Mouse (Mus musculus) forebrain, embryonic 15.5 days (tissue): ENCODE results near the gene Iqgap2. TPM values are rescaled to one million over a fixed set of nuclear protein-coding genes. Genes with fewer than 3 reads are reported as not detected.
A peak's percentile ranks its signal among the peaks of the same experiment; 100 is the strongest.

ENCODE experiments used
- ATAC-seq: fragments of 200-750 bp; cut with Nextera tagmentation; replicated peaks from 2 replicates; pipeline ENCODE4 v1.8.0; 2017; ENCODE audit warnings: mild to moderate bottlenecking, moderate TSS enrichment, moderate library complexity
- H3K27ac ChIP-seq: fragments of 300-500 bp; sonication (generic); replicated peaks from 2 replicates; pipeline ENCODE4 v1.5.1; 2015; ENCODE audit warnings: mild to moderate bottlenecking, inconsistent platforms
- H3K27me3 ChIP-seq: fragments of 300-500 bp; sonication (generic); 2 replicates; pipeline ENCODE4 v1.6.1; 2015; ENCODE audit warnings: inconsistent platforms
- H3K36me3 ChIP-seq: fragments of 300-500 bp; sonication (generic); 2 replicates; pipeline ENCODE4 v1.6.1; 2015; ENCODE audit warnings: mild to moderate bottlenecking, inconsistent platforms
- H3K4me1 ChIP-seq: fragments of 300-500 bp; sonication (generic); 2 replicates; pipeline ENCODE4 v1.6.1; 2015; ENCODE audit warnings: inconsistent platforms
- H3K4me2 ChIP-seq: fragments of 300-500 bp; sonication (generic); replicated peaks from 2 replicates; pipeline ENCODE4 v1.6.1; 2015; ENCODE audit warnings: mild to moderate bottlenecking, inconsistent platforms
- H3K4me3 ChIP-seq: fragments of 300-500 bp; sonication (generic); 2 replicates; pipeline ENCODE4 v1.5.1; 2015; ENCODE audit warnings: mild to moderate bottlenecking, inconsistent platforms
- H3K9ac ChIP-seq: fragments of 300-500 bp; sonication (generic); replicated peaks from 2 replicates; pipeline ENCODE4 v1.6.1; 2015; ENCODE audit warnings: mild to moderate bottlenecking, inconsistent platforms
- H3K9me3 ChIP-seq: fragments of 300-500 bp; sonication (generic); 2 replicates; pipeline ENCODE4 v1.6.1; 2016; ENCODE audit warnings: inconsistent platforms
- WGBS: fragments of 180-500 bp; shearing (Covaris S2); methylation state at CpG from one replicate; pipeline ENCODE4 v1.1.7; 2015; ENCODE audit warnings: mixed read lengths; 5-methylcytosine and 5-hydroxymethylcytosine counted together
- polyA plus RNA-seq: library from polyadenylated mRNA; unstranded; fragments of >200 nt; fragmentation: Nextera tagmentation; extraction: Ambion mirVana; gene quantifications from 2 replicates; pipeline ENCODE4 v1.2.1, GENCODE M21; 2015

The Iqgap2 gene
- polyA plus RNA-seq, 1 experiment from 2014 or later: 5.2 TPM

DNA sequence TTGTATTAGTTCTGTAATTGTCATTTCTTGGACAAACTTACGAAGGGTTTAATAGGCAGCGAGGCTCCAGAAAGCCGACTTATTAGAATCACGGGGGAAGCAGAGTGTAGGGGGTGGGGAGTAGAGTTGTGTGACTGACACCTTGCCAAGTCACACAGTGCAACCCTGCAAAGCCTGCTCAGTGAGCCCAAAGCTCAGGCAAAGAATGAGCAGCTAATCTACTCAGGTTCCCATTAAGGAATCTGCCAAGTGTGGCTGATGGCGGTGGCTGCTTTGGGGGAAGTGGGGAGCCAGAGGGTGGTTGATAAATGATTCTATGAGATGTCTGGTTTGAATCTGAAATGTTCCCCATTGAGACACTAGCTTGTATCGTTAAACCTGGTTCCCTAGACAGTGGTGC is 11.1 kb downstream of the Iqgap2 start:
- H3K4me2 ChIP-seq: no peak overlapping the region
- no peak overlapping the region for H3K4me3 ChIP-seq
- no peak overlapping the region for H3K27ac ChIP-seq
- no peaks in the 10 kb centered on the region for H3K27me3 ChIP-seq
- ATAC-seq: peak; percentile 72; the same call in 1 of the 2 replicates
- no peaks in the 10 kb centered on the region for H3K36me3 ChIP-seq
- 21% methylated on average over 6 of the region's 6 CpGs for WGBS
- H3K9me3 ChIP-seq: no peaks in the 10 kb centered on the region
- H3K9ac ChIP-seq: no peak overlapping the region
- peaks cover 4% of the 10 kb centered on the region; the same call in 1 of the 2 replicates for H3K4me1 ChIP-seq

GRCm38 (mm10) chr13:95871993-95872392 is 19.7 kb downstream of the Iqgap2 start:
- Histone ChIP-seq H3K36me3 (no peaks in the 10 kb centered on the region), H3K9me3 (no peaks in the 10 kb centered on the region), H3K27ac (no peak overlapping the region), H3K9ac (no peak overlapping the region), H3K4me1 (peaks cover 29% of the 10 kb centered on the region), H3K4me2 (no peak overlapping the region), H3K4me3 (no peak overlapping the region), H3K27me3 (no peaks in the 10 kb centered on the region)
- no peak for ATAC-seq
- WGBS: 50% methylated on average over 4 of the region's 4 CpGs

DNA sequence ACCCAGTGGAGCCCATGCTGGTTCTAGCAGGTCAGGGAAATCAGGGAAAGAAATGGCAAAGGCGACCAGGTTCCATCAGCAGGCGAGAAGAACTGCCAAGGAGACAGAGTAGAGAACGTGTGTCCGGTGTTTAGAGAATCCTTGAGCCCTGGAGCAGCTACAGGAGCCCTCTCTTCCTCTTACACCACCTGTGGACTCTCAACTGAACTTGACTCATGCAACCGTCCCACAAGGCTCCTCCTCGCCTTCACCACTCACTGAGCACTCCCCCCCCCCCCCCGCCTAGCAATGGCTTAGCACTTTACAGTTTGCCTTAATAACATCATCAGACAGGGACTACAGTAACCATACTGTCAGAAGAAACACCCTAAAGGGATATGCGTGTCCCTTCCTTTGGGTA is 21.1 kb downstream of the Iqgap2 start:
- Histone ChIP-seq H3K4me1 (peaks cover 29% of the 10 kb centered on the region), H3K4me2 (no peak overlapping the region), H3K36me3 (no peaks in the 10 kb centered on the region), H3K9me3 (no peaks in the 10 kb centered on the region), H3K4me3 (no peak overlapping the region), H3K27ac (no peak overlapping the region), H3K9ac (no peak overlapping the region), H3K27me3 (no peaks in the 10 kb centered on the region)
- 88% methylated on average over 8 of the region's 8 CpGs for WGBS
- ATAC-seq: no peak

DNA sequence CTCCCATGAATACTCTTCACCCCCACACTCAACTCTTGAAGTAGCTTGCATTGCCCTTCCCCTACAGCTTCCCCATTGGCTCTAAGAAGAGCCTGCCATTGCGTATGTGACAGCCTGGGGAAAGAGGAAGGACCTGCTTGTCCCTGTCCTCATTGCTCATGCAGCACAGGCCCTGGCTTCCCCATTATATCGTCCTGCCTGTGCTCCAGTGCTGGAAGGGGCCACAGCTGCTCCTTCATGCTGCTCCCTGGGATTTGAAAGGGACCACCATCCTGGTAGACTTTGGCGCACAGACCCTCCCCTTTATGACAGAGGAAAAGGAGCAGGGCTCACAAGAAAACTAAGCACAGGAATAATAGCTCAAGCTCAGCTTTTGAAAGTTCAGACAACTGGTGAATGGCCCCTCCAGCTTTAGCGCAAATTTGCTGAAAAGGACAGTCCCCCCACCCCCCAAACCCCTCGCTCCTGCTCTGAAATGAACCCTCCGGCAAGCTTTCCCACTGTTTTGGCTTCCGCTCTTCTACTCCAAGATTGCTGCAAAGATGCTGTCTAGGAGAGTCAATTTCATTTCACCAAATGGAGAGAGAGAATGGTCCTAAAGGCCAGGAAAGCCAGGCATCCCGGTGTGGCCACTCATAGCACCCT is 22.7 kb downstream of the Iqgap2 start:
- H3K27me3 ChIP-seq: no peaks in the 10 kb centered on the region
- H3K4me1 ChIP-seq: peaks cover 29% of the 10 kb centered on the region
- peak overlapping the region; percentile 71 for H3K27ac ChIP-seq
- no peak overlapping the region for H3K4me3 ChIP-seq
- H3K9me3 ChIP-seq: no peaks in the 10 kb centered on the region
- peak; percentile 85 for ATAC-seq
- WGBS: 9% methylated on average over 8 of the region's 8 CpGs
- no peaks in the 10 kb centered on the region for H3K36me3 ChIP-seq
- H3K4me2 ChIP-seq: peak overlapping the region; percentile 34
- H3K9ac ChIP-seq: no peak overlapping the region

DNA sequence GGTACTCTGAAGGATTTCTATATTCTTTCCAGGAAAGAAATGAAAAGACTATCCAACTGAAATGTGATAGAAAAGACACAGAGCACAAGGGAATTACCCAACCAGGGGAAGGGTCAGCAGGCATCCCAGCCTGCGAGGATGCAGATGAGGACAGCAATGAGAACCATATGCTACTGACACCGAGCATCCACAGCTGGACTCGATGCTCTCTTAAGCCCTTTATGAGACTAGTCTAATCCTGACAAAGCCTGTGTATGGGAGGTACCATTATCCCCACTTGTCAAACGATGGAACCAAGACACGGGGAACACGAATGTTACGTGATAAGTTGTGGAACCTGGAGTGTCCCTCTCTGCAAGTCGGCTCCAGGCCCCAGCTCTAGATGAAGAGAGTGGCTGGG is 29.5 kb downstream of the Iqgap2 start:
- ATAC-seq: no peak
- Histone ChIP-seq H3K4me1 (no peaks in the 10 kb centered on the region), H3K9me3 (no peaks in the 10 kb centered on the region), H3K27me3 (no peaks in the 10 kb centered on the region), H3K4me3 (no peak overlapping the region), H3K4me2 (no peak overlapping the region), H3K36me3 (no peaks in the 10 kb centered on the region), H3K9ac (no peak overlapping the region), H3K27ac (no peak overlapping the region)
- 81% methylated on average over 8 of the region's 8 CpGs for WGBS

DNA sequence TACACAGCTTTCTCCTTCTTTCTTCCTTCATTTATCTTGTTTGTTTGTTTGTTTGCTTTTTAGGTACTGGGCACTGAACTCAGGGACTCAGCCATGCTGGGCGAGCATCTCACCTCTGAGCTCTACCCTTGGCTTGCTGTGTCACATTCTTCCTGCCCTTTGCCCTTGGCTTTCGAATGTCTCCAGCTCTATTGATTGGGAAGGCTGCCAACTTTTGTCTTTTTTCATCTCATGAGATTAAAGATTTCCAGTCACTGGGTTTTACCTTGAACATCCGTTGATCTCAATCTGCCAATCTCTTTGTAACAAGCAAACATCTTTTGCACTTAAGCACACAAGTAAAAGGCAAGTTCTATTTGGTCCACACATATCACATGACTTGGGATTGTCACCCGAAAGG is 32.5 kb downstream of the Iqgap2 start:
- no peaks in the 10 kb centered on the region for H3K9me3 ChIP-seq
- H3K4me1 ChIP-seq: no peaks in the 10 kb centered on the region
- H3K4me3 ChIP-seq: no peak overlapping the region
- H3K27me3 ChIP-seq: no peaks in the 10 kb centered on the region
- no peak overlapping the region for H3K27ac ChIP-seq
- no peak for ATAC-seq
- H3K9ac ChIP-seq: no peak overlapping the region
- H3K36me3 ChIP-seq: no peaks in the 10 kb centered on the region
- H3K4me2 ChIP-seq: no peak overlapping the region
- WGBS: 68% methylated on average over 4 of the region's 4 CpGs

DNA sequence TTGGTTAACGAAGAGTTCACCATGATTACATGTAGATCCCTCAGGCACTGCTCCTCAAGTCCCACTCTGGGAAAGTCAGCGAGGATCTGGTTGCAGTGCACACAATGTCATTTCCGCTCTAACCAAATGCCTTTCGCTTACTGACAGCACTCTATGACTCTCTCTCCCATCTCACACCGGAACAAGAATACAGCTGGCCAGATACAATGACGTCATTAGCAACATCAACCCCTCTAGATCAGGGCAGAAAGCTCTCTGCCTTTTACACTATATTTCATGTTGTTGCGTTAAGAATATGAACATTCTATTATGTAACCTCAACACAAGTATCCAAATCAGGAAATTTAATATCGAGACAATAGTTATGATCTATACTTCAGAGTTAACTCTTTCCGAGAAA is 32.9 kb downstream of the Iqgap2 start:
- Histone ChIP-seq H3K36me3 (no peaks in the 10 kb centered on the region), H3K4me1 (no peaks in the 10 kb centered on the region), H3K9me3 (no peaks in the 10 kb centered on the region), H3K4me3 (no peak overlapping the region), H3K9ac (no peak overlapping the region), H3K27ac (no peak overlapping the region), H3K4me2 (no peak overlapping the region), H3K27me3 (no peaks in the 10 kb centered on the region)
- no peak for ATAC-seq
- WGBS: 90% methylated on average over 9 of the region's 9 CpGs

DNA sequence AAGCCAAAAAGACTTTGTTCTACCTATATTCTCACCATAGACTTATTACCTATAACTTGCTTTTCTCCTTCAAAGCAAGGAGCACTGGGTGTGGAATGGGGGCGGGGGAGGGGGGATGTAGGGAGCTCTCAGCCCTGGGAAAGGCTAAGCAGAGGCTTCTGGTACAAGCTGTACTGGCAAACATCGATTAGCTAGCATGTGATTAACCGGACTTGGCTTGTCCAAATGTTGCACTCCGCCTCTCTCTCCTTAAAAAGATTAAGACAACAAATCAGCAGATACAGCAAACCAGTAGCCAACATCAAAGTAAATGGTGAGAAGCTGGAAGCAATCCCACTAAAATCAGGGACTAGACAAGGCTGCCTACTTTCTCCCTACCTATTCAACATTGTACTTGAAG is 36.2 kb downstream of the Iqgap2 start:
- Histone ChIP-seq H3K9ac (no peak overlapping the region), H3K4me3 (no peak overlapping the region), H3K4me2 (no peak overlapping the region), H3K36me3 (no peaks in the 10 kb centered on the region), H3K4me1 (no peaks in the 10 kb centered on the region), H3K27me3 (no peaks in the 10 kb centered on the region), H3K9me3 (no peaks in the 10 kb centered on the region), H3K27ac (no peak overlapping the region)
- 82% methylated on average over 4 of the region's 4 CpGs for WGBS
- ATAC-seq: no peak

DNA sequence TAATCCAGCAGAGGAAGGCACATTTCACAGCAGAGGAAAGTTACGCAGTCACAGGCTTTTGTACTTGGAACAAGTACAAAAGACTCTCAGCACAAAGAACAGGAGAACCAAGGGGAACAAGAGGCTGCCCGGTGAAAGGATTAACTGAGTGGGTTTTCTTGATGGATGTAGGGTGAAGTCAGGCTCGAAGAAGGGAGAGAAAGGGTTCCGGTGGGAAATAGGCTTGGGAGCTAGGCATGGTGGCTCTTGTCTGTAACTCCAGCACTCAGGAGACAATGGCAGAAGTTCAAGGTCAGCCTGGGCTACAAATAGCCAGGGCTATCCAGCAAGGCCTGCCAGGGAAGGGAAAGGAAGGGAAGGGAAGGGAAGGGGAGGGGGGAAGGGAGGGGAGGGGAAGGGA is 40.1 kb downstream of the Iqgap2 start:
- no peak overlapping the region for H3K9ac ChIP-seq
- H3K36me3 ChIP-seq: no peaks in the 10 kb centered on the region
- no peaks in the 10 kb centered on the region for H3K27me3 ChIP-seq
- H3K4me1 ChIP-seq: peaks cover 8% of the 10 kb centered on the region
- WGBS: 7% methylated on average over 4 of the region's 4 CpGs
- H3K4me2 ChIP-seq: no peak overlapping the region
- no peak for ATAC-seq
- H3K27ac ChIP-seq: no peak overlapping the region
- H3K4me3 ChIP-seq: no peak overlapping the region
- H3K9me3 ChIP-seq: no peaks in the 10 kb centered on the region

- H3K9ac ChIP-seq: no peak overlapping the region
- no peaks in the 10 kb centered on the region for H3K27me3 ChIP-seq
- 53% methylated on average over 5 of the region's 5 CpGs for WGBS
- no peak overlapping the region for H3K27ac ChIP-seq
- no peak overlapping the region for H3K4me3 ChIP-seq
- H3K36me3 ChIP-seq: no peaks in the 10 kb centered on the region
- H3K9me3 ChIP-seq: no peaks in the 10 kb centered on the region
- no peak overlapping the region for H3K4me2 ChIP-seq
- no peak for ATAC-seq
- H3K4me1 ChIP-seq: peaks cover 8% of the 10 kb centered on the region
These were observed 41.3 kb downstream of the Iqgap2 start for GRCm38 (mm10) chr13:95850451-95850850.

GRCm38 (mm10) chr13:95849501-95850007 is 42.2 kb downstream of the Iqgap2 start:
- H3K9ac ChIP-seq: no peak overlapping the region
- H3K27ac ChIP-seq: peak overlapping the region; percentile 47
- H3K4me2 ChIP-seq: no peak overlapping the region
- WGBS: 32% methylated on average over 7 of the region's 7 CpGs
- H3K9me3 ChIP-seq: no peaks in the 10 kb centered on the region
- peaks cover 8% of the 10 kb centered on the region for H3K4me1 ChIP-seq
- no peak overlapping the region for H3K4me3 ChIP-seq
- no peaks in the 10 kb centered on the region for H3K36me3 ChIP-seq
- peak; percentile 79 for ATAC-seq
- H3K27me3 ChIP-seq: no peaks in the 10 kb centered on the region

DNA sequence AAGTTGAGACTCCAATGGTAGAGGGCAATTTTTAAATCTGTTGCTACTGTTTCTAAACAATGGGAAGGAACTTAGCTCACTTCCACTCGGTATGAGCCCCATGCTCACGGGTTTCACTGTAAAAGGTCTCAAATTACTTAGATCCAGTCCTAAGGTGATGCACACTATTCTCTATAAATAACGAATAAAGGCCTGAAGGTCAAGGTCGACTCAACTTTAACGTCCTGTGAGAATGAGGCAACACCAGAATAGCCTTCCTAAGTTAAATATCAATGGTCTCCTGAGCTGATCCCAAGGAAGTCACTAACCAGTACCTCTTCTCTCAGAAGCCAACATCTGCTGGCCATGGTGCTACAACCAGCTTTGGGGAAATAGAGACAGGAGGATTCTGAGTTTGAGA is 45.4 kb downstream of the Iqgap2 start:
- Histone ChIP-seq H3K4me1 (peaks cover 8% of the 10 kb centered on the region), H3K36me3 (no peaks in the 10 kb centered on the region), H3K9me3 (no peaks in the 10 kb centered on the region), H3K4me2 (no peak overlapping the region), H3K27ac (no peak overlapping the region), H3K9ac (no peak overlapping the region), H3K4me3 (no peak overlapping the region), H3K27me3 (no peaks in the 10 kb centered on the region)
- ATAC-seq: no peak
- WGBS: 80% methylated on average over 5 of the region's 5 CpGs

DNA sequence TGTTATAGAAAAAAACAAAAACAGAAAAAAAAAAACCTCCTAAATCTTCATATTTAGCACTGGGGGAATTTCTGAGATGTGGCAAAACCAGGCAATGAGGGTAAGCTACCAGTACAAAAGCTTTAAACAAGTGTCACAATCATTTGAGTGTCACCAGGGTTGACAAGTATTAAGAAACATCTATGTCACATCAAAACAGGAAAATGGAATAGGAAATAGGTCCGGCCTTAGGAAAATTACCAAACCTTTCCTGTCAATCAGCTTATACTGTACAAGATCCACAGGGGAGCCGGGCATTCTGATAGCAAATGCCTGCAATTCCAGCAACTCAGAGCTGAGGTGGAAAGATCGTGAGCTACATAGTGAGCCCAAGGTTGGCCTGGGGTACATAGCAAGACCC is 46.8 kb downstream of the Iqgap2 start:
- no peak overlapping the region for H3K27ac ChIP-seq
- no peak for ATAC-seq
- no peak overlapping the region for H3K4me2 ChIP-seq
- H3K36me3 ChIP-seq: no peaks in the 10 kb centered on the region
- no peaks in the 10 kb centered on the region for H3K27me3 ChIP-seq
- no peak overlapping the region for H3K9ac ChIP-seq
- H3K4me3 ChIP-seq: no peak overlapping the region
- H3K9me3 ChIP-seq: no peaks in the 10 kb centered on the region
- WGBS: 80% methylated on average over 3 of the region's 3 CpGs
- H3K4me1 ChIP-seq: peaks cover 8% of the 10 kb centered on the region
